Mouse (Mus musculus): ENCODE data around the gene Msgn1.

DNA sequence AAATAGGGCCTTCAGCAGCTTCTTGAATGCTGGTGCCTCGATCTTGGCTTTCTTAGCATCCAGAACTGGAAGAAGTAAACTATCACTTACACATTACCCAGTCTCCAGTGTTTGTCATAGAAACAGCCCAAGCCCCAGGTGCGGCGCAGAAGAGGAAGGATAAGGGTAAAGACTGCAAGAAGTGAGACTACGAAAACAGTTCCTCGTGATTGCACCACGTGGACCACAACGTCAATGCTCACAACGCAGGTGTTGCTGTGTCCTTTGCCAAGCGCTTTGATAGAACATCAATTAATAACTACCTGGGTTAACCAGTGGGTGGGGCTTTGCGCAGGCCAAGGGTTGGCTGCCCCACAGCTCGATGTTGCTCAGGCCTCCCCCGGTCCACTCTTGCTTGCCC lies 8.1 kb downstream of the Msgn1 start:
- TF ChIP-seq CTCF (conservative IDR thresholded peaks at IDR 0.05; ENCODE audit: low read length): no peak
- TF ChIP-seq POU5F1 (IDR thresholded peaks at IDR 0.05; ENCODE audit: borderline replicate concordance, low read length): no peak
- no peak for TF ChIP-seq NANOG (IDR thresholded peaks at IDR 0.05; ENCODE audit: borderline replicate concordance, low read length)

All from E14TG2a.4 (cell line).